Mouse (Mus musculus) kidney, adult 8-10 months (tissue): ENCODE measurements around the gene Id1.

Source experiments
- DNase-seq, 2 experiments: peaks; one replicate each; pipeline ENCODE4 v3.0.0; 2022

The Id1 gene

GRCm38 (mm10) chr2:152756474-152757393 is 20.7 kb downstream of the Id1 start:
- no peak for DNase-seq

GRCm38 (mm10) chr2:152757478-152757877 is 21.4 kb downstream of the Id1 start:
- DNase-seq = no peak

GRCm38 (mm10) chr2:152758351-152758750 is 22.3 kb downstream of the Id1 start:
- DNase-seq = no peak

GRCm38 (mm10) chr2:152763310-152763709 is 27.3 kb downstream of the Id1 start:
- DNase-seq = no peak

- DNase-seq = no peak
These were observed 28.4 kb downstream of the Id1 start for GRCm38 (mm10) chr2:152764172-152765044.

- no peak for DNase-seq
These were observed 29.1 kb downstream of the Id1 start for GRCm38 (mm10) chr2:152765045-152765674.

- peak; percentile 85 to 94 for DNase-seq
These were observed 30.5 kb downstream of the Id1 start for GRCm38 (mm10) chr2:152766387-152767123.

GRCm38 (mm10) chr2:152767618-152768271 is 31.7 kb downstream of the Id1 start:
- peak; percentile 77 to 80 for DNase-seq

- DNase-seq = no peak
These were observed 33.6 kb downstream of the Id1 start for GRCm38 (mm10) chr2:152769677-152770076.

- DNase-seq = peak; percentile 70 to 87
These were observed 35.5 kb downstream of the Id1 start for GRCm38 (mm10) chr2:152771571-152771970.

- DNase-seq = no peak
These were observed 36.2 kb downstream of the Id1 start for GRCm38 (mm10) chr2:152772231-152772630.

GRCm38 (mm10) chr2:152775357-152775756 is 39.3 kb downstream of the Id1 start:
- DNase-seq = no peak

GRCm38 (mm10) chr2:152776019-152776418 is 40.0 kb downstream of the Id1 start:
- no peak for DNase-seq

GRCm38 (mm10) chr2:152776435-152776834 is 40.4 kb downstream of the Id1 start:
- DNase-seq = no peak

- no peak for DNase-seq
These were observed 41.0 kb downstream of the Id1 start for GRCm38 (mm10) chr2:152777081-152777480.

GRCm38 (mm10) chr2:152780466-152780865 is 44.4 kb downstream of the Id1 start:
- no peak for DNase-seq

- peak in 1 of 2 experiments; percentile 33 for DNase-seq
These were observed 45.1 kb downstream of the Id1 start for GRCm38 (mm10) chr2:152781031-152781711.

GRCm38 (mm10) chr2:152782656-152783055 is 46.6 kb downstream of the Id1 start:
- DNase-seq = no peak

GRCm38 (mm10) chr2:152783241-152783640 is 47.2 kb downstream of the Id1 start:
- no peak for DNase-seq

GRCm38 (mm10) chr2:152784640-152785039 is 48.6 kb downstream of the Id1 start:
- DNase-seq = no peak
